Mouse (Mus musculus): ENCODE results near the gene Nfya. TPM values are rescaled to one million over a fixed set of nuclear protein-coding genes. Genes with fewer than 3 reads are reported as not detected.

The Nfya gene
- polyA plus RNA-seq, 1 experiment = not detected

DNA sequence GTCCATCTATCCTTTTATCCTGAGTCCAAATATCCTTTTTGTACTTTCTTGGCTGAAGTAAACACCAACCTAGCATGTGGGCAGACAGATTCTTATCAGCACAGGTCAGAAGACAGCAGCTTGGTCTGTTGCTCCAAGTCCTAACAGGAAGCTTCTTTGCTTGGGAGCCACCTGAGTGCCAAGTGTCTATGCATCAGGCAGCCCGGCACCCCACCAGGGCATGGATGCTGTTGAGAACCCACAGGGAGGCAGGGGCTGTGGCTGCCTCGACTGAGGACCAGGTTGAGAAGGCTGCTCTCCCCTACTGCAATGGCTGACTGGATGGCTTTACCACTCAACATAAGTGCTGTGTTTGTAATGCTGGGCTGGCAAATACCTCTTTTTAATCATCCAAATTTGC, 21.0 kb downstream of the Nfya start:
- 83% methylated on average over 2 of the region's 2 CpGs for WGBS
- Histone ChIP-seq H3K4me1 (ENCODE audit: control insufficient read depth, insufficient read depth, low read length) (0 out of 2 replicates have a peak, but pooled peaks cover 2% of the 10 kb centered on the region), H3K4me3 (ENCODE audit: insufficient read depth, low read depth, low read length) (no peak overlapping the region), H3K27ac (ENCODE audit: insufficient read depth, low read depth, low read length) (no peak overlapping the region)
- no peak for TF ChIP-seq POLR2A (IDR thresholded peaks at IDR 0.05; ENCODE audit: insufficient read depth, low read depth, low read length)
- no peak for TF ChIP-seq CTCF (IDR thresholded peaks at IDR 0.05; ENCODE audit: insufficient read depth, low read depth, low read length)

DNA sequence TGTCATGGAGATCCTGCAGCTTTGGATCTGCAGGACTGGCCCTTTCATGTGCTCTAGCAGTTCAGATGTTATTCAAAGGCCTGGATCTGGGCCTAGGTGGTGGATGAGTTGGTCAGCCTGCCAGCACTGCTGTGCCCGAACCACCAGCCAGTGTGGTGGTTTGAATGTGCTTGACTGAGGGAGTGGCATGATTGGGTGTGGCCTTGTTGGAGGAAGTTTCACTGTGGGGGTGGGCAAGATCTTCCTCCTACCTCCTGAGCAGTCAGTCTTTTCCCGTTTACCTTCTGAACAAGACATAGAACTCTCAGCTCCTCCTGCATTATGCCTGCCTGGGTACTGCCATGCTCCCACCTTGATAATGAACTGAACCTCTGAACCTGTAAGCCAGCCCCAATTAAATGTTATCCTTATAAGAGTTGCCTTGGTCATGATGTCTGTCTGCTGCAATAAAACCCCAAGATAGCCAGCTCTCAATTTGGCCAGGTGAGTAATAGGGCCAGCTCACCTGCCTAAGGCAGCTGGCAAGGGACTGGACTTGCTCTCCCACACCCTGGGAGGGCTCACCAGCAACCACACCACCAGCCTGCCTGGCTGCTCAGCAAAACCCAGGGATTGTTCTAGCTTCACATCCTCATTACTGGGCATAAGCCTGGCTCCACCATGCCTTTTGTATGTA, 23.8 kb downstream of the Nfya start:
- Histone ChIP-seq H3K27ac (ENCODE audit: insufficient read depth, low read depth, low read length) (no peak overlapping the region), H3K4me3 (ENCODE audit: insufficient read depth, low read depth, low read length) (no peak overlapping the region), H3K4me1 (ENCODE audit: control insufficient read depth, insufficient read depth, low read length) (no peaks in the 10 kb centered on the region)
- WGBS = 51% methylated on average over 2 of the region's 2 CpGs
- TF ChIP-seq POLR2A (IDR thresholded peaks at IDR 0.05; ENCODE audit: insufficient read depth, low read depth, low read length) = no peak
- no peak for TF ChIP-seq CTCF (IDR thresholded peaks at IDR 0.05; ENCODE audit: insufficient read depth, low read depth, low read length)

DNA sequence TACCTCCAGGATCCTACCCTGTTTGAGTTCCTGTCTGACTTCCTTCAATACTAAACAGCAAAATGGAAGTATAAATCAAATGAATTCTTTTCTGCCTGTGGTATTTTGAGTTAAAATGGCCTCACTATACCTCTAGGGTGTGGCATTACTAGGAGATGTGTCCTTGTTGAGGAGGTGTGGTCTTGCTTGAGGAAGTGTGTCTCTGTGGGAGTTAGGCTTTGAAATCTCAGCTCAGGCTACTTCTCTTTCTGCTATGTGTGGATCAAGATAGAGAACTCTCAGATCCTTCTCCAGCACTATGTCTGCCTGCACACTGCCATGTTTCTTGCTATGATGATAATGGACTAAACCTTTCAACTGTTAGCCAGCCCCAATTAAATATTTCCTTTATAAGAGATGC, 30.7 kb downstream of the Nfya start:
- TF ChIP-seq POLR2A (IDR thresholded peaks at IDR 0.05; ENCODE audit: insufficient read depth, low read depth, low read length) (no peak), CTCF (IDR thresholded peaks at IDR 0.05; ENCODE audit: insufficient read depth, low read depth, low read length) (no peak)
- Histone ChIP-seq H3K4me3 (ENCODE audit: insufficient read depth, low read depth, low read length) (no peak overlapping the region), H3K27ac (ENCODE audit: insufficient read depth, low read depth, low read length) (no peak overlapping the region), H3K4me1 (ENCODE audit: control insufficient read depth, insufficient read depth, low read length) (no peaks in the 10 kb centered on the region)

DNA sequence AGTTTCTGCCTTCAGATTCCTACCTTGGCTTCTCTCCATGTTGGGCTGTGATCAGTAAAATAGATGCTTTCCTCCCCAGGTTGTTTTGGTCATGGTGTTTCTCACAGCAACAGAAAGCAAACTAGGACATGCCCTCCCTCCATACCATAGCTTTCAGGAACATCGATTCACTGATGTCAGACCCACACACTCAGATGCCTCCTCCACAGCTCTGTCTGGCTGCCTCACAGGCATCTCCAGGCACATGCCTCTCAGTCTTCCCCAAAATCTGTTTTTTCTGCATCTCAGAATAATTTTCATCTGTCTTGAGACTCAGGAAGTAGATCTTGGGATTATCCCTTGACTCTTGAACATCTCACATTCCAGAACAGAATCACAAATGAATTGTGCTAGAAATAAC, 33.6 kb downstream of the Nfya start:
- Histone ChIP-seq H3K4me3 (ENCODE audit: insufficient read depth, low read depth, low read length) (no peak overlapping the region), H3K4me1 (ENCODE audit: control insufficient read depth, insufficient read depth, low read length) (0 out of 2 replicates have a peak, but pooled peaks cover 2% of the 10 kb centered on the region), H3K27ac (ENCODE audit: insufficient read depth, low read depth, low read length) (no peak overlapping the region)
- TF ChIP-seq POLR2A (IDR thresholded peaks at IDR 0.05; ENCODE audit: insufficient read depth, low read depth, low read length) (no peak), CTCF (IDR thresholded peaks at IDR 0.05; ENCODE audit: insufficient read depth, low read depth, low read length) (no peak)
- 73% methylated on average over 1 of the region's 1 CpGs for WGBS

DNA sequence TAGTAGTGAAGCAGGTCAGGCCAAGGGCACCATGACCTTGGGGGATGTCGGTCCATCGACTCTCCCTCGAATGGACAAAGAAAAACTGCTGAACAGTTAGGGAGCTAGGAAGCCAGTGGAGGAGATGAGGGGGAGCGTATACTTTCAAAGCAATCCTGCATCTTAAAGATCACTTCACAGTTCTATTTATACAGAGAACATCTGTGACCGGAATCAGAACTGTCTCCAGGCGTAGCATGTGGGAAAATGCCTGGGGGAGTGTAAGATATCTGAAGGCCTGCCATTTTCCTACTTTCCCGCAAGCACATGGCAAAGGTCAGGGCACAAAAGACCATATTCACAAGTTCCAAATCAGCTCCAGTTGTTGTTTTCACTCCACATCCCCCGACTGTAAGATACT, 36.7 kb downstream of the Nfya start:
- Histone ChIP-seq H3K27ac (ENCODE audit: insufficient read depth, low read depth, low read length) (no peak overlapping the region), H3K4me3 (ENCODE audit: insufficient read depth, low read depth, low read length) (no peak overlapping the region), H3K4me1 (ENCODE audit: control insufficient read depth, insufficient read depth, low read length) (0 out of 2 replicates have a peak, but pooled peaks cover 2% of the 10 kb centered on the region)
- TF ChIP-seq CTCF (IDR thresholded peaks at IDR 0.05; ENCODE audit: insufficient read depth, low read depth, low read length) (no peak), POLR2A (IDR thresholded peaks at IDR 0.05; ENCODE audit: insufficient read depth, low read depth, low read length) (no peak)
- 49% methylated on average over 8 of the region's 8 CpGs for WGBS

DNA sequence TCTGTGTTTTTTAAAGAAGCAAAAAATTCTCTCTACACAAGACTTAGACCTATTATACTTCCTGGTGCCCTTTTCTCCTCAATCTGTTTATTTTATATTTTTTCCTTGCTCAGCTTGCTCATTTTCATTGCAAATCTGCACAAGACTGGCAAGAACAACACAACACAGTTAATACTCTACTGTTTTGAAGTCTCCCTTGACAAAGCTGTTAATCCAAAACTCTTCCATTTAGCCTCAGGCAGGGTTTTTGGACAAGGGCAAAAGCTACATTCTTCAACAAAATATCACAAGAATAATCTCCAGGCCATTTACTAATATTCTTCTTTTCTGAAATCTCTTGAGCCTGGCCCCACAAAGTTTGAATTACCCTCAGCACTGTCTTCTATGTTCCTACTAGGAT, 38.1 kb downstream of the Nfya start:
- H3K4me1 ChIP-seq (ENCODE audit: control insufficient read depth, insufficient read depth, low read length) = 0 out of 2 replicates have a peak, but pooled peaks cover 2% of the 10 kb centered on the region

DNA sequence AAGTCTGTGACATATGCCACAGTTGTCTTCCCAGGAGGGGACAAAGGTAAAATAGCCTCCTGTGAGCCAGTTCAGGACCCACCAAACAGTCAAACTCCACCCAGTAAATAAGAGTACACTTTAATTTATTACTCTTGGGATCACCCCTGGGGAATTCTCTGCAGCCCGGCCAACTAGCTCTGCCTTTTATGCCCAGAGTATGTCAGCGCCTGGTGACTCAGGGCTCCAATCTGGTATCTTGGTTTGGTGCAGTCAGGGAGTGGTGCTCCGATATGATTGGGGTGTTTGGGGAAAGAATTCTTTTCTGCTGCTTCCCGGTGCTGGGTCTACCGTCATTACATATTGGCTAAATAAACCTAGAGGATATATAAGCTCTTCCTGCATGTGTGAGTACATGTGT, 42.9 kb downstream of the Nfya start:
- TF ChIP-seq CTCF (IDR thresholded peaks at IDR 0.05; ENCODE audit: insufficient read depth, low read depth, low read length) (no peak), POLR2A (IDR thresholded peaks at IDR 0.05; ENCODE audit: insufficient read depth, low read depth, low read length) (no peak)
- no peaks in the 10 kb centered on the region for H3K4me1 ChIP-seq (ENCODE audit: control insufficient read depth, insufficient read depth, low read length)
- no peak overlapping the region for H3K27ac ChIP-seq (ENCODE audit: insufficient read depth, low read depth, low read length)
- 89% methylated on average over 5 of the region's 5 CpGs for WGBS
- no peak overlapping the region for H3K4me3 ChIP-seq (ENCODE audit: insufficient read depth, low read depth, low read length)

More for the DNA sequence above, 38.1 kb downstream of the Nfya start:
- H3K4me3 ChIP-seq (ENCODE audit: insufficient read depth, low read depth, low read length) = no peak overlapping the region
- no peak overlapping the region for H3K27ac ChIP-seq (ENCODE audit: insufficient read depth, low read depth, low read length)
- no peak for TF ChIP-seq POLR2A (IDR thresholded peaks at IDR 0.05; ENCODE audit: insufficient read depth, low read depth, low read length)
- no peak for TF ChIP-seq CTCF (IDR thresholded peaks at IDR 0.05; ENCODE audit: insufficient read depth, low read depth, low read length)

DNA sequence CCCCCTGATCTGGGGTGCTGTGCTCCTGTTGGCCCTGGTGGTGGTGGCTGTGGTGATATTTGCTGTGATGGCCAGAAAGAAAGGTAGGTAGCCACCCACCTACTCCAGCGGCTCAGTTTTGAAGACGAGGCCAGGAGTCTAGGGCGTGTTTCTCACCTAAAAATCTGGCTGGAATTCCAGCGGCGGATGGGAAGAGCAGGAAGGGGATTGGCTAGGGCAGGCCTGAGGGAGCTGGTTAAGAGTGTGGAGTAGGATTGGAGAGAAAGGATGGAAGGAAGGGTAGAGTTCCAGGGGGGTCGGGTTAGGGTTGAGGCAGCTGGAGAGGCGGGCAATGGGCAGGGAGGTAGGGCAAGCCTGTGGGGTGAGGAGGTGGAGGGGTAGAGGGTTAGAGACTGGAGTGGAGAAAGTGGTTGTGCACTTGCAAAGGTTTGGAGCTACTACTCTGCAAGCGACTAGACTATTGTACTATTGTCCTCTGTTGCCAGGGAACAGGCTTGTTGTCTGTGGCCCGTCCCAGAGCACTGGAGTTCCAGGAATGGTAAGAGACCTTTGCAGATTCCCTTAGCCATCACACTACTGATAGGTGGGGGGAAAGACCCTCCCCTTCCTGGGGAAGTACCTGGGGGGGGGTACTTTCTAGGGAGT, 44.1 kb downstream of the Nfya start:
- Histone ChIP-seq H3K4me1 (ENCODE audit: control insufficient read depth, insufficient read depth, low read length) (no peaks in the 10 kb centered on the region), H3K4me3 (ENCODE audit: insufficient read depth, low read depth, low read length) (no peak overlapping the region), H3K27ac (ENCODE audit: insufficient read depth, low read depth, low read length) (no peak overlapping the region)
- WGBS = 83% methylated on average over 9 of the region's 9 CpGs
- no peak for TF ChIP-seq CTCF (IDR thresholded peaks at IDR 0.05; ENCODE audit: insufficient read depth, low read depth, low read length)
- TF ChIP-seq POLR2A (IDR thresholded peaks at IDR 0.05; ENCODE audit: insufficient read depth, low read depth, low read length) = no peak

DNA sequence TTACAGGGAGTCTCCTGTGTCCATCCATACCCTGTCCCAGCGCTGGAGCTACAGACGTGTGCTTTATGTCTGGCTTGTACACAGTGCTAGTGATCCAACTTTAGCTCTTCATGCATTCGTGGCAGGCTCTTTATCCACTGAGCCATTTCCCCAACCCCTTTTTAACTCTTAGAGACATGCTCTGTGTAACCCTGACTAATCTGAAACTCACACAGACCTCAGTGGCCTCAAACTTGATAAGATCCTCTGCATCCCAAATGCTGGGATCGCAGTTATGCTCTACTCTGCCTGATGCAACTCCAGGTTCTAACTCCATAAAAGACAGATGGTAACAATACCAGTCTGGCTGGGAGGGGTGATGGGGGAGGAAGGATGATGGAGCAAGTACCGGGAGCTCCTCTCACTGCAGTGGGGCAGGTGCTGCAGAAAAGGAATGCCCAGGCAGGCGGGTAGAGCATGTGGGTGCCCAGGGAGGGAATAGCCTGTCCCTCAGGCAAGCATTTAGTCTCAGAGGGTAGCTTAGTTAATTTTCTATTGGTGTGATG, 46.2 kb downstream of the Nfya start:
- Histone ChIP-seq H3K4me1 (ENCODE audit: control insufficient read depth, insufficient read depth, low read length) (no peaks in the 10 kb centered on the region), H3K4me3 (ENCODE audit: insufficient read depth, low read depth, low read length) (no peak overlapping the region), H3K27ac (ENCODE audit: insufficient read depth, low read depth, low read length) (no peak overlapping the region)
- WGBS = 68% methylated on average over 6 of the region's 6 CpGs
- TF ChIP-seq POLR2A (IDR thresholded peaks at IDR 0.05; ENCODE audit: insufficient read depth, low read depth, low read length) (no peak), CTCF (IDR thresholded peaks at IDR 0.05; ENCODE audit: insufficient read depth, low read depth, low read length) (no peak)

Measured in olfactory bulb, adult 2 months (tissue).